Mouse (Mus musculus) stomach, postnatal 0 days (tissue): ENCODE measurements around the gene Adamts4. TPM values are rescaled to one million over a fixed set of nuclear protein-coding genes. Genes with fewer than 3 reads are reported as not detected.

Experiments used
- ATAC-seq: fragments of 200-750 bp; cut with Nextera tagmentation; 2 replicates; pipeline ENCODE4 v1.8.0; 2017; ENCODE audit not compliant: low FRiP score, low TSS enrichment
- DNase-seq: peaks from one replicate; pipeline ENCODE4 v3.0.0-alpha.2; 2016; ENCODE audit warnings: low spot score
- H3K27ac ChIP-seq: fragments of 300-500 bp; sonication (generic); replicated peaks from 2 replicates; pipeline ENCODE4 v1.5.1; 2014; ENCODE audit warnings: mild to moderate bottlenecking, control low read depth
- H3K27me3 ChIP-seq: fragments of 300-500 bp; sonication (generic); 2 replicates; pipeline ENCODE4 v1.6.1; 2014; ENCODE audit warnings: low read length; ENCODE audit not compliant: control insufficient read depth, insufficient read depth
- H3K36me3 ChIP-seq: fragments of 300-500 bp; sonication (generic); 2 replicates; pipeline ENCODE4 v1.6.1; 2014; ENCODE audit warnings: low read length, mixed read lengths; ENCODE audit not compliant: control insufficient read depth, insufficient read depth
- H3K4me1 ChIP-seq: fragments of 300-500 bp; sonication (generic); replicated peaks from 2 replicates; pipeline ENCODE4 v1.6.1; 2014; ENCODE audit warnings: antibody characterized with exemption; ENCODE audit not compliant: control insufficient read depth, insufficient read depth
- H3K4me2 ChIP-seq: fragments of 300-500 bp; sonication (generic); replicated peaks from 2 replicates; pipeline ENCODE4 v1.6.1; 2014; ENCODE audit warnings: low read depth, mild to moderate bottlenecking, control low read depth, moderate library complexity
- H3K4me3 ChIP-seq: fragments of 300-500 bp; sonication (generic); 2 replicates; pipeline ENCODE4 v1.5.1; 2014; ENCODE audit warnings: low read depth, low read length, control low read depth
- H3K9ac ChIP-seq: fragments of 300-500 bp; sonication (generic); 2 replicates; pipeline ENCODE4 v1.6.1; 2014; ENCODE audit warnings: mild to moderate bottlenecking, low read length, control low read depth, mixed read lengths
- H3K9me3 ChIP-seq: fragments of 300-500 bp; sonication (generic); 2 replicates; pipeline ENCODE4 v1.6.1; 2016; ENCODE audit warnings: low read length; ENCODE audit not compliant: control insufficient read depth
- CTCF ChIP-seq: IDR thresholded peaks from 2 replicates; pipeline ENCODE4 v1.5.1; 2016; ENCODE audit warnings: antibody characterized with exemption, low read depth, mild to moderate bottlenecking, moderate library complexity
- EP300 ChIP-seq: optimal IDR thresholded peaks from 2 replicates; pipeline ENCODE3; 2016; ENCODE audit warnings: antibody characterized with exemption
- WGBS: fragments of 180-500 bp; shearing (Covaris S2); extraction: QIAGEN DNeasy Blood & Tissue Kit; methylation state at CpG from one replicate; pipeline ENCODE4 v1.1.7; 2014; 5-methylcytosine and 5-hydroxymethylcytosine counted together
- polyA plus RNA-seq: library from polyadenylated mRNA; unstranded; fragments of >200 nt; fragmentation: Nextera tagmentation; extraction: Ambion mirVana; gene quantifications from 2 replicates; pipeline ENCODE4 v1.2.1, GENCODE M21; 2015

Gene Adamts4
- polyA plus RNA-seq, 1 experiment from 2014 or later = 3.9 TPM

GRCm38 (mm10) chr1:171226780-171227179 is 23.4 kb upstream of the Adamts4 start:
- Histone ChIP-seq H3K9ac (no peak overlapping the region), H3K4me1 (peaks cover under 1% of the 10 kb centered on the region; the same call in 1 of the 2 replicates), H3K9me3 (no peaks in the 10 kb centered on the region), H3K27me3 (no peaks in the 10 kb centered on the region), H3K4me3 (no peak overlapping the region), H3K27ac (no peak overlapping the region), H3K36me3 (no peaks in the 10 kb centered on the region), H3K4me2 (no peak overlapping the region)
- 54% methylated on average over 4 of the region's 4 CpGs for WGBS
- DNase-seq (no peak), ATAC-seq (no peak)
- TF ChIP-seq CTCF (no peak), EP300 (no peak)

- ATAC-seq (no peak), DNase-seq (no peak)
- Histone ChIP-seq H3K27me3 (no peaks in the 10 kb centered on the region), H3K27ac (no peak overlapping the region), H3K4me2 (no peak overlapping the region), H3K4me3 (no peak overlapping the region), H3K9ac (no peak overlapping the region), H3K9me3 (no peaks in the 10 kb centered on the region), H3K36me3 (no peaks in the 10 kb centered on the region), H3K4me1 (no peaks in the 10 kb centered on the region)
- WGBS = 93% methylated on average over 1 of the region's 1 CpGs
- TF ChIP-seq EP300 (no peak), CTCF (no peak)
Measured at GRCm38 (mm10) chr1:171227879-171228278, 22.3 kb upstream of the Adamts4 start.

- Histone ChIP-seq H3K9ac (no peak overlapping the region), H3K4me2 (no peak overlapping the region), H3K36me3 (peaks cover 7% of the 10 kb centered on the region; the same call in 1 of the 2 replicates), H3K27me3 (no peaks in the 10 kb centered on the region), H3K4me1 (no peaks in the 10 kb centered on the region), H3K4me3 (no peak overlapping the region), H3K9me3 (no peaks in the 10 kb centered on the region), H3K27ac (no peak overlapping the region)
- 57% methylated on average over 6 of the region's 6 CpGs for WGBS
- ATAC-seq (no peak), DNase-seq (no peak)
- TF ChIP-seq EP300 (no peak), CTCF (no peak)
Measured at GRCm38 (mm10) chr1:171229750-171230149, 20.5 kb upstream of the Adamts4 start.

GRCm38 (mm10) chr1:171230215-171230614 is 20.0 kb upstream of the Adamts4 start:
- no peak overlapping the region for H3K9ac ChIP-seq
- no peak overlapping the region for H3K27ac ChIP-seq
- H3K27me3 ChIP-seq = no peaks in the 10 kb centered on the region
- H3K4me3 ChIP-seq = no peak overlapping the region
- ATAC-seq (no peak), DNase-seq (no peak)
- TF ChIP-seq CTCF = no peak
- TF ChIP-seq EP300 = no peak
- H3K36me3 ChIP-seq = peaks cover 10% of the 10 kb centered on the region
- H3K4me1 ChIP-seq = no peaks in the 10 kb centered on the region
- 80% methylated on average over 3 of the region's 3 CpGs for WGBS
- no peak overlapping the region for H3K4me2 ChIP-seq
- no peaks in the 10 kb centered on the region for H3K9me3 ChIP-seq

GRCm38 (mm10) chr1:171231844-171232243 is 18.4 kb upstream of the Adamts4 start:
- DNase-seq (no peak), ATAC-seq (no peak)
- peaks cover 22% of the 10 kb centered on the region for H3K36me3 ChIP-seq
- 74% methylated on average over 4 of the region's 4 CpGs for WGBS
- H3K4me2 ChIP-seq = no peak overlapping the region
- H3K9me3 ChIP-seq = no peaks in the 10 kb centered on the region
- no peak for TF ChIP-seq CTCF
- TF ChIP-seq EP300 = no peak
- H3K9ac ChIP-seq = no peak overlapping the region
- no peak overlapping the region for H3K27ac ChIP-seq
- no peaks in the 10 kb centered on the region for H3K4me1 ChIP-seq
- H3K27me3 ChIP-seq = no peaks in the 10 kb centered on the region
- no peak overlapping the region for H3K4me3 ChIP-seq

- TF ChIP-seq CTCF (no peak), EP300 (no peak)
- no peak for ATAC-seq
Measured at GRCm38 (mm10) chr1:171232348-171232747, 17.9 kb upstream of the Adamts4 start.

More at GRCm38 (mm10) chr1:171232348-171232747, 17.9 kb upstream of the Adamts4 start:
- WGBS = 85% methylated on average over 5 of the region's 5 CpGs
- Histone ChIP-seq H3K9ac (no peak overlapping the region), H3K36me3 (peaks cover 25% of the 10 kb centered on the region), H3K9me3 (no peaks in the 10 kb centered on the region), H3K27me3 (no peaks in the 10 kb centered on the region), H3K27ac (no peak overlapping the region), H3K4me1 (no peaks in the 10 kb centered on the region), H3K4me2 (no peak overlapping the region), H3K4me3 (no peak overlapping the region)
- no peak for DNase-seq
